ENCODE assay signal across 19 mouse cellular contexts in genomic region chr14:17916651-17917050, GRCm38 (mm10).
DNase-seq lines count a peak whose midpoint lies in the region; ATAC-seq lines count a peak whose summit lies in the region.
"Had no signal": no experiment of that assay in that cellular context is flagged by ENCODE, and none has a peak within 500 bp of the region (broad histone marks: within the 10 kb centered on the region; RNA-seq: fewer than 3 reads in every experiment).

No protein-coding gene starts in this region.

- H3K4me2 ChIP-seq in forebrain, embryonic 15.5 days (replicated peaks): no peak overlapping the region
- H3K4me2 ChIP-seq in forebrain, embryonic 16.5 days (ENCODE audit: low read length): no peak overlapping the region
- H3K4me2 ChIP-seq in kidney, embryonic 16.5 days (replicated peaks; ENCODE audit: low read depth, low read length): no peak overlapping the region
- H3K4me2 ChIP-seq: embryonic facial prominence, embryonic 12.5 days; forebrain, embryonic 13.5 days had no signal

- ATAC-seq in forebrain, embryonic 15.5 days (replicated peaks): 0 out of 2 replicates have a peak, but pooled peaks have one; percentile 23
- no peak for ATAC-seq in forebrain, embryonic 16.5 days
- ATAC-seq in kidney, embryonic 16.5 days (ENCODE audit: low FRiP score, low TSS enrichment): 0 out of 2 replicates have a peak, but pooled peaks have one; percentile 16

- peak; percentile 25 to 75 for DNase-seq in adrenal gland, adult (ENCODE audit: inconsistent age in 2 of 2, low spot score in 1 of 2)
- no peak for DNase-seq in adrenal gland, postnatal 25 days
- no peak for DNase-seq in kidney, adult 9 months
- DNase-seq in 3T3-L1 (ENCODE audit: low read depth, low spot score): peak; percentile 62
- DNase-seq in right cerebral cortex, postnatal 10 days (ENCODE audit: low spot score in 2 of 2): no peak
- DNase-seq: adrenal gland, postnatal 14 days; cerebellum, adult 11 months; cerebellum, adult 18-20 months; cerebellum, adult 8-10 months; cerebellum, adult 9-11 months; cerebellum, postnatal 14 days; cerebellum, postnatal 36 days; forebrain, postnatal 0 days had no signal

- 80% methylated on average over 2 of the region's 2 CpGs for WGBS in forebrain, embryonic 15.5 days
- WGBS in forebrain, embryonic 16.5 days: 82% methylated on average over 2 of the region's 2 CpGs
- 61% methylated on average over 2 of the region's 2 CpGs for WGBS in kidney, embryonic 16.5 days

- H3K27me3 ChIP-seq in forebrain, embryonic 15.5 days: no peaks in the 10 kb centered on the region
- H3K27me3 ChIP-seq in forebrain, embryonic 16.5 days (replicated peaks; ENCODE audit: control insufficient read depth, insufficient read depth, low read length): no peaks in the 10 kb centered on the region
- no peaks in the 10 kb centered on the region for H3K27me3 ChIP-seq in kidney, embryonic 16.5 days (ENCODE audit: insufficient read depth, low read length)
- H3K27me3 ChIP-seq: embryonic facial prominence, embryonic 12.5 days; forebrain, embryonic 13.5 days had no signal

- H3K36me3 ChIP-seq in forebrain, embryonic 15.5 days: no peaks in the 10 kb centered on the region
- no peaks in the 10 kb centered on the region for H3K36me3 ChIP-seq in forebrain, embryonic 16.5 days (ENCODE audit: control insufficient read depth, insufficient read depth)
- no peaks in the 10 kb centered on the region for H3K36me3 ChIP-seq in kidney, embryonic 16.5 days (ENCODE audit: insufficient read depth, low read length)
- H3K36me3 ChIP-seq: embryonic facial prominence, embryonic 10.5 days; embryonic facial prominence, embryonic 12.5 days had no signal

- H3K27ac ChIP-seq in forebrain, embryonic 15.5 days (replicated peaks): no peak overlapping the region
- H3K27ac ChIP-seq in forebrain, embryonic 16.5 days (ENCODE audit: low read length): no peak overlapping the region
- H3K27ac ChIP-seq in kidney, embryonic 16.5 days (ENCODE audit: low read length): no peak overlapping the region
- H3K27ac ChIP-seq: embryonic facial prominence, embryonic 10.5 days; embryonic facial prominence, embryonic 12.5 days; forebrain, embryonic 13.5 days had no signal

- H3K4me1 ChIP-seq in forebrain, embryonic 15.5 days: no peaks in the 10 kb centered on the region
- H3K4me1 ChIP-seq in forebrain, embryonic 16.5 days (replicated peaks; ENCODE audit: control insufficient read depth, insufficient read depth, low read length): no peaks in the 10 kb centered on the region
- 0 out of 2 replicates have a peak, but pooled peaks cover 3% of the 10 kb centered on the region for H3K4me1 ChIP-seq in kidney, embryonic 16.5 days (ENCODE audit: insufficient read depth, low read length)
- H3K4me1 ChIP-seq: embryonic facial prominence, embryonic 10.5 days; embryonic facial prominence, embryonic 12.5 days had no signal

- no peak overlapping the region for H3K4me3 ChIP-seq in forebrain, embryonic 15.5 days
- no peak overlapping the region for H3K4me3 ChIP-seq in forebrain, embryonic 16.5 days (replicated peaks; ENCODE audit: low read length)
- H3K4me3 ChIP-seq in kidney, embryonic 16.5 days (ENCODE audit: low read length): no peak overlapping the region
- H3K4me3 ChIP-seq: embryonic facial prominence, embryonic 10.5 days; embryonic facial prominence, embryonic 12.5 days; forebrain, embryonic 13.5 days had no signal

- no peak overlapping the region for H3K9ac ChIP-seq in forebrain, embryonic 15.5 days (replicated peaks)
- no peak overlapping the region for H3K9ac ChIP-seq in forebrain, embryonic 16.5 days (replicated peaks; ENCODE audit: low read depth, low read length)
- H3K9ac ChIP-seq in kidney, embryonic 16.5 days (replicated peaks; ENCODE audit: low read length): no peak overlapping the region
- H3K9ac ChIP-seq: embryonic facial prominence, embryonic 12.5 days; forebrain, embryonic 13.5 days; forebrain, postnatal 0 days had no signal

- H3K9me3 ChIP-seq in forebrain, embryonic 15.5 days: no peaks in the 10 kb centered on the region
- H3K9me3 ChIP-seq in forebrain, embryonic 16.5 days (ENCODE audit: control insufficient read depth, low read length): no peaks in the 10 kb centered on the region
- no peaks in the 10 kb centered on the region for H3K9me3 ChIP-seq in kidney, embryonic 16.5 days (ENCODE audit: low read length)
- H3K9me3 ChIP-seq: embryonic facial prominence, embryonic 10.5 days; embryonic facial prominence, embryonic 12.5 days; forebrain, embryonic 13.5 days had no signal

Comparison
In these comparisons a context has a peak if more than half of its experiments do, and no peak if none do; other contexts are left out.
1. DNase-seq: peak in adrenal gland, adult (2 of 2) and 3T3-L1 (single experiment); none in adrenal gland, postnatal 25 days (single experiment), kidney, adult 9 months (single experiment) and right cerebral cortex, postnatal 10 days (0 of 2).